Mouse (Mus musculus): ENCODE results near the gene Higd2a. TPM values are rescaled to one million over a fixed set of nuclear protein-coding genes. Genes with fewer than 3 reads are reported as not detected.

Gene Higd2a
- polyA plus RNA-seq, 2 experiments = 116 to 174 TPM

DNA sequence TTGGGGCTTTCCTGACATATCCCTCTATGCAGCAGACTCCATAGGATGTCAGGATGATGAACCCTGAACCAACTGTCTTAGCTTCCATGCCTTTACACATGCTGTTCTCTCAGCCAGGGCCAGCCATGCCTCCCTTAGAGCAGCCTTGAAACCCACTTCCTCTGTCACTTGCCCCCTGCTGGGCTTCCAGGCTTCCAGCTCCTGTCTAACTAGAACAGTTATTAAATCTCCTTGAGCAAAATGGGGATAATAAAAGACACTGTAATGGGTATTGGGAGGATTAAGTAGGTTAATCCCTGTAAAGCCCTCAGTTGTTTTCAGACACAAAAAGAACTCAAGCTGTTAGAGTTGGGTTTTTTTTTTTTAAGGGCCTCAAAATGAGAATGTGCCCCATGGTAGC lies 13.5 kb downstream of the Higd2a start:
- Histone ChIP-seq H3K9ac (ENCODE audit: low read depth, low read length, severe bottlenecking) (no peak overlapping the region), H3K4me2 (replicated peaks; ENCODE audit: low read depth, low read length, severe bottlenecking) (no peak overlapping the region), H3K27ac (replicated peaks; ENCODE audit: low read depth, low read length) (no peak overlapping the region; the same call in 1 of the 2 replicates), H3K4me3 (replicated peaks; ENCODE audit: low read length) (no peak overlapping the region), H3K27me3 (ENCODE audit: control insufficient read depth, insufficient read depth, low read length) (no peaks in the 10 kb centered on the region), H3K9me3 (ENCODE audit: control insufficient read depth, low read length) (no peaks in the 10 kb centered on the region), H3K36me3 (ENCODE audit: control insufficient read depth, insufficient read depth, low read length) (0 out of 2 replicates have a peak, but pooled peaks cover 3% of the 10 kb centered on the region), H3K4me1 (ENCODE audit: control insufficient read depth, insufficient read depth, low read length) (peaks cover 13% of the 10 kb centered on the region; the same call in 1 of the 2 replicates)
- TF ChIP-seq POLR2A (IDR thresholded peaks at IDR 0.05; ENCODE audit: borderline replicate concordance, extremely low read depth, insufficient read depth, insufficient read length) = no peak
- ATAC-seq (ENCODE audit: low FRiP score, low read depth) (no peak), DNase-seq (ENCODE audit: low spot score) (no peak)

DNA sequence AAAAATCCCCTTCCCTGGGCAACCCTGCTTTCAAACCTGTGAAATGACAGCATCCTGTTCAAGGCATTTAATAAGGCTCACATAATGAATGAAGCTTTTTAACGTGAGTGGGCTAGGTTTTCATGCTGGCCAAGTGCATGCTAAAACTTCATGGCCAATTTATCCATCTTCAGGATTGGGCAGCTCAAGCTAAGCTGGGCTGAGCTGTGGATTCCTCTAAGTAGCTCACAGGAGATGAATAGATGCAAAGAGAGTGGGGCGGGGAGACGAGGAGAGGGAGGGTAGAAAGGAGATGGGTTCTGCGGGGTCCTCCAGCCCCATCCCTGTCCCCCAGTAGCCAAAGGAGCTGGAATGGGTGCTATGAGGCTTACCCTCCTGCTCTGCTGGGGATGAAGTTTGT lies 14.2 kb downstream of the Higd2a start:
- TF ChIP-seq POLR2A (IDR thresholded peaks at IDR 0.05; ENCODE audit: borderline replicate concordance, extremely low read depth, insufficient read depth, insufficient read length) = no peak
- no peak for ATAC-seq (ENCODE audit: low FRiP score, low read depth)
- DNase-seq (ENCODE audit: low spot score) = no peak
- peaks cover 13% of the 10 kb centered on the region; the same call in 1 of the 2 replicates for H3K4me1 ChIP-seq (ENCODE audit: control insufficient read depth, insufficient read depth, low read length)
- H3K9me3 ChIP-seq (ENCODE audit: control insufficient read depth, low read length) = no peaks in the 10 kb centered on the region
- H3K36me3 ChIP-seq (ENCODE audit: control insufficient read depth, insufficient read depth, low read length) = 0 out of 2 replicates have a peak, but pooled peaks cover 3% of the 10 kb centered on the region
- no peaks in the 10 kb centered on the region for H3K27me3 ChIP-seq (ENCODE audit: control insufficient read depth, insufficient read depth, low read length)
- WGBS = 68% methylated on average over 4 of the region's 4 CpGs
- H3K4me3 ChIP-seq (replicated peaks; ENCODE audit: low read length) = no peak overlapping the region
- H3K27ac ChIP-seq (replicated peaks; ENCODE audit: low read depth, low read length) = no peak overlapping the region; the same call in 1 of the 2 replicates
- no peak overlapping the region for H3K4me2 ChIP-seq (replicated peaks; ENCODE audit: low read depth, low read length, severe bottlenecking)
- H3K9ac ChIP-seq (ENCODE audit: low read depth, low read length, severe bottlenecking) = no peak overlapping the region

DNA sequence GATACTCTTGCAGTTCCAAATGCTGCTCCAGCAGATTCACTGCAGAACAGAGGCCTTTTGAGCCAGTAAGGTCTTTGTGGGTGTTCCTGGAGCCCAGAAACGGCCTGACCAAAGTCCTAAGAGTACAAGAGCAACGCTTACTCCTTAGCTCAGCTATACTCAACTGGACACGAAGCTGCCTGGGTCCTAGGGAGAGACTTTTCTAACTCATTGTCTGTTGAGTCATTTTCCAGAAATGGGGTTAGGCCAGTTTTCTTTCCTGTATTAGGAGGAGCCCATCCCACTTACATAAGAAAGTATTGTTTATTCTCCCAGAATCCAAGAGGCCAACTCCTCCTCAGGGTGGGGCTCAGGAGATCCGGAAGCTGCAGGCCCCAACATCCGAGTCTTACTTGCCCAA lies 15.4 kb downstream of the Higd2a start:
- Histone ChIP-seq H3K4me3 (replicated peaks; ENCODE audit: low read length) (no peak overlapping the region), H3K27me3 (ENCODE audit: control insufficient read depth, insufficient read depth, low read length) (no peaks in the 10 kb centered on the region), H3K9me3 (ENCODE audit: control insufficient read depth, low read length) (no peaks in the 10 kb centered on the region), H3K36me3 (ENCODE audit: control insufficient read depth, insufficient read depth, low read length) (0 out of 2 replicates have a peak, but pooled peaks cover 3% of the 10 kb centered on the region), H3K27ac (replicated peaks; ENCODE audit: low read depth, low read length) (no peak overlapping the region), H3K9ac (ENCODE audit: low read depth, low read length, severe bottlenecking) (no peak overlapping the region), H3K4me1 (ENCODE audit: control insufficient read depth, insufficient read depth, low read length) (peaks cover 13% of the 10 kb centered on the region; the same call in 1 of the 2 replicates), H3K4me2 (replicated peaks; ENCODE audit: low read depth, low read length, severe bottlenecking) (no peak overlapping the region)
- WGBS = 81% methylated on average over 5 of the region's 5 CpGs
- no peak for DNase-seq (ENCODE audit: low spot score)
- no peak for ATAC-seq (ENCODE audit: low FRiP score, low read depth)
- TF ChIP-seq POLR2A (IDR thresholded peaks at IDR 0.05; ENCODE audit: borderline replicate concordance, extremely low read depth, insufficient read depth, insufficient read length) = no peak

DNA sequence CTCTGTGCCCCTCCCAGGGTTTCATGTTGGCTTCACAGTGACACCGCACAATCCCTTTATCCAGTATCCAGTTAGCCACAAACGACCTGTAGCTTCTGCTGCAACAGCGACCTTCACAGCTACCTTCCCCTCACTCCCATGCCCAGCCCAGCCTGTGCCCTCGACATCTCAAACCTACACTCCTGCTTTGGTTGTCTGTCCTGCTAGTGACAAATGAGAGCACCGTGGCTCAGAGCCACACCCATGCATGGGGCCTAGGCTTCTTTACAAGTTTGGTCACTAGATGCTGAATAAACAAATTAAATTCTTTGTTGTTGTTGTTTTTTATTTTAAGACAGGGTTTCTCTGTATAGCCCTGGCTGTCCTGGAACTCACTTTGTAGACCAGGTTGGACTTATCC lies 17.2 kb downstream of the Higd2a start:
- no peak for ATAC-seq (ENCODE audit: low FRiP score, low read depth)
- TF ChIP-seq POLR2A (IDR thresholded peaks at IDR 0.05; ENCODE audit: borderline replicate concordance, extremely low read depth, insufficient read depth, insufficient read length) = no peak
- Histone ChIP-seq H3K27me3 (ENCODE audit: control insufficient read depth, insufficient read depth, low read length) (no peaks in the 10 kb centered on the region), H3K27ac (replicated peaks; ENCODE audit: low read depth, low read length) (no peak overlapping the region), H3K9me3 (ENCODE audit: control insufficient read depth, low read length) (no peaks in the 10 kb centered on the region), H3K4me1 (ENCODE audit: control insufficient read depth, insufficient read depth, low read length) (peaks cover 14% of the 10 kb centered on the region; the same call in 1 of the 2 replicates), H3K9ac (ENCODE audit: low read depth, low read length, severe bottlenecking) (no peak overlapping the region), H3K4me2 (replicated peaks; ENCODE audit: low read depth, low read length, severe bottlenecking) (no peak overlapping the region), H3K36me3 (ENCODE audit: control insufficient read depth, insufficient read depth, low read length) (0 out of 2 replicates have a peak, but pooled peaks cover 3% of the 10 kb centered on the region), H3K4me3 (replicated peaks; ENCODE audit: low read length) (no peak overlapping the region)
- DNase-seq (ENCODE audit: low spot score) = no peak
- WGBS = 65% methylated on average over 5 of the region's 5 CpGs

DNA sequence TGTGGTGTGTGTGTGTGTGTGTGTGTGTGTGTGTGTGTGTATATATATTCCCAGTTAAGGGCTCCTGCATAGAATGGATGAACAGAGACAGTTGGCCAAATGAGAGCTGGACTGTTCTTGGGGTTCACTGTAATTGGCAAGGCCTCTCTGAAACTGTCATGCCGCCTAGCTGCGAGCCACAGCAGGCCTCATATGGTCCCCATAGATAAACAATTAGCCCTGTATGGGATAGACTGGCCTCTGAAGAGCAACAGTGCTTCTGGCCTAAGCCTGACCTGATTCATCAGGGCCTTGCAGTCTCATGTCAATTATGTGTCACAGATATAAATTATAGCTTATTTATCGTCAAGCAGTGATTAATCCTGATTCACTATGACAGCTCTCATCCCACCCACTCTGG lies 18.0 kb downstream of the Higd2a start:
- Histone ChIP-seq H3K4me2 (replicated peaks; ENCODE audit: low read depth, low read length, severe bottlenecking) (no peak overlapping the region), H3K4me3 (replicated peaks; ENCODE audit: low read length) (no peak overlapping the region), H3K27ac (replicated peaks; ENCODE audit: low read depth, low read length) (no peak overlapping the region), H3K9ac (ENCODE audit: low read depth, low read length, severe bottlenecking) (no peak overlapping the region), H3K36me3 (ENCODE audit: control insufficient read depth, insufficient read depth, low read length) (0 out of 2 replicates have a peak, but pooled peaks cover 3% of the 10 kb centered on the region), H3K4me1 (ENCODE audit: control insufficient read depth, insufficient read depth, low read length) (peaks cover 11% of the 10 kb centered on the region; the same call in 1 of the 2 replicates), H3K9me3 (ENCODE audit: control insufficient read depth, low read length) (no peaks in the 10 kb centered on the region), H3K27me3 (ENCODE audit: control insufficient read depth, insufficient read depth, low read length) (no peaks in the 10 kb centered on the region)
- no peak for ATAC-seq (ENCODE audit: low FRiP score, low read depth)
- TF ChIP-seq POLR2A (IDR thresholded peaks at IDR 0.05; ENCODE audit: borderline replicate concordance, extremely low read depth, insufficient read depth, insufficient read length) = no peak
- 74% methylated on average over 3 of the region's 3 CpGs for WGBS
- no peak for DNase-seq (ENCODE audit: low spot score)
